Mouse (Mus musculus): ENCODE data around the gene Rpl15. TPM values are rescaled to one million over a fixed set of nuclear protein-coding genes. Genes with fewer than 3 reads are reported as not detected.
"Not testable (repeated sequence)": the region's sequence is repeated elsewhere in the genome, so short reads cannot be mapped to it uniquely, and the experiment has no call there.

Rpl15 gene
- total RNA-seq, 2 experiments from 2014 or later, result 828 to 854 TPM

- intact Hi-C loops (cut with DNase I), result no loop called here
- no peak for DNase-seq
Measured at GRCm38 (mm10) chr14:18261203-18261602, 10.0 kb downstream of the Rpl15 start.

DNA sequence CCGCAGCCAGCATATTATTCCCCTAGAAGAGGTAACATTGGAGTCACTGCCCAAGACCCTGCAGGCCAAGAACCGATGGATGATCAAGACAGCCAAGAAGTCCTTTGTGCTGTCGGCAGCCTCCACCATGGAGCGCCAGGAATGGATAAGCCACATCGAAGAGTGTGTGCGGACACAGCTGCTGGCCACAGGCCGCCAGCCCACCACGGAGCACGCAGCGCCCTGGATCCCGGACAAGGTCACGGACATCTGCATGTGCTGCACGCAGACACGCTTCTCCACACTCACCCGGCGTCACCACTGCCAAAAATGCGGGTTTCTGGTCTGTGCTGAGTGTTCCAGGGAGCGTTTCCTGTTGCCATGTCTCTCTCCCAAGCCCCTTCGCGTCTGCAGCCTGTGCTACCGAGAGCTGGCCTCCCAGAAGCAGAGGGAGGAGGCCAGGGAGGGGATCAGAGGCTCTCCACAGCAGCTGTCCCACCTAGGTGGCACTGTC, 28.5 kb downstream of the Rpl15 start:
- intact Hi-C loops (cut with DNase I), result no loop called here
- DNase-seq, result no peak

DNA sequence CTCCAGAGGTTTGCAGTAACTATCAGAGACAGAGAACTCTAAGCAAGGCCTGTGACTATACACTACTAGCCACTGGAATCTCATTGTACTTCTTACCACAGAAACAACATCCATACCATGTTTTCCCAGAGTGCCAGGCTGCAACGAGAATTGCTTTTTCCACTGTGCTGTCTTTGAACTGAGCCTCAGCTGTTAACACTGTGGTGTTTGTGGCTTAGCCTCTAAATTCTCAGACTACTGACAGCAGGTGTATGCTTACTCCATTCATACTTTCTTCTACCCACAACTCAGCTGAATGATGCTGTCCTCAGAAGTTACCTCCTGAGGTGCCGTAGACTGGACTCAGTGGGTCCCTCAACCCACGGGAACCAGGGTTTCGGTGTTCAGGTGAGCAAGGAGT, 29.4 kb downstream of the Rpl15 start:
- intact Hi-C loops (cut with DNase I), result no loop called here
- DNase-seq, result no peak

- no peak for DNase-seq
- intact Hi-C loops (cut with DNase I), result no loop called here
Measured at GRCm38 (mm10) chr14:18240132-18240531, 31.1 kb downstream of the Rpl15 start.

DNA sequence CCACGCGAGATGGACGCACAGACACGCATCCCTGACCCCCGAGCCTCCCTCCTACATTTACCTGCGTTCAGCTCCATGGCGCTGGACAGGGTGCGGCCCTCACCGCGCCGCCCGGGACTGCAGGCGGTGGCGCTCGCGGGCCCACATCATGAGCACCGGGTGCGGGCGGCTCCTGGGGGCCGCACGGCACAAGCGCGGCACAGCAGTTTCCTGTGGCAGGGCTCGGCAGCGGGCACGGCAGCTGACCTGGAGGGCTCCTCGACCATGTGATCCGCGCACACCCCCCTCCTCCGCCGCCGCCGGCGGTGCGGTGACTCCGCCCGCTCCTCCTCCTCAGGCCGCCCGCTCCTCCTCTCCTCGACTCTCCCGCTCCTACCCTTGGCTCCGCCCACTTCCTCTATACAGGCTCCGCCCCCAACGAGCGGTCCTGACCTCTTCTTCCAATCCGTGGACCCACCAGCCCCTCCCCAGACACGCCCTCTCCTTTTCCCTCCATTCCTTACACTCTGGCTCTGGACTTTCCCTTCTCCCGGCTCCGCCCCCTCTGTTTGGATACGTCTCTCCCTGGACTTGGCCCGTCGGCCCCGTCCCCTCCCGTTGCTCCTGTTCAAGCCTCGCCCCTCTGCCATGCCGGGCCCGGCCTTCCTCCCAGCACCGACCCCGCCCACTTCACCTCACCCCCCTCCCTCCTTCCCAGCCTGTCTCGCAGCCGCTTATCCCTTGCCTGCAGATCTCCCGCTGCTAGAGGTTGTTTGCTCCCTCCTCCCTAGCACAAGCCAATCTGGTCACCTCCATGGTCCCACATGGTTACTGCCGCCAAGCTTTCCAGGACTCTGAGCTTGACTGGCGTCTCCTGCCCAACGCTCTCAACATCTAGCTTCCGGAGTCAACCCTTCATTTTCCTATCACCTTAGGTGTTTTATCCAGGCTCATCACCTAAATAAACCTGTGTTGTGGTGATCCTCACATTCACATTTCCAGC, 32.1 kb downstream of the Rpl15 start, which contains the start of gene Nr1d2:
TSS of gene Nr1d2 (minus strand) at position 378 of the 982 bp plus-strand sequence.
- intact Hi-C loops (cut with DNase I), result no loop called here
- DNase-seq, result peak; percentile 99

GRCm38 (mm10) chr14:18238131-18238749, 33.0 kb downstream of the Rpl15 start:
- DNase-seq, result peak; percentile 98
- intact Hi-C loops (cut with DNase I), result no loop called here

DNA sequence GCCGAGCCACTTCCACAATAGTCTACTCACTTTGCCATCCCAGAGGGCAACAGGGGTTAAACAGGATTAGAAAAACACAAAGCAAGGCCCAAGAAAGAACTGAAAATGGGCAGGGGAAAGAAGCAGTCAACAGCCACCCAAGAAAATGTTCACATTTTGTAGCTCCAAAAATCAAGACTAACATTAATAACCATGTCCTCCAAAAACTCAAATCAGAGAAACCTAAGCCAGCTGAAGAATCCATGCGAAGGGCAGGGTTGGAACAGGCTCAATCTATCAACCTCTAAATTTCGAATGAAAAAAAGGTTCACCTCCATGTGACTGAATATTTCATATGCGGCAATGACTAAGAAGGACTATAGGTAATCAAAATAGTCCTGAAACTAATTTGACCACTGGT, 33.8 kb downstream of the Rpl15 start:
- intact Hi-C loops (cut with DNase I), result no loop called here
- no peak for DNase-seq

DNA sequence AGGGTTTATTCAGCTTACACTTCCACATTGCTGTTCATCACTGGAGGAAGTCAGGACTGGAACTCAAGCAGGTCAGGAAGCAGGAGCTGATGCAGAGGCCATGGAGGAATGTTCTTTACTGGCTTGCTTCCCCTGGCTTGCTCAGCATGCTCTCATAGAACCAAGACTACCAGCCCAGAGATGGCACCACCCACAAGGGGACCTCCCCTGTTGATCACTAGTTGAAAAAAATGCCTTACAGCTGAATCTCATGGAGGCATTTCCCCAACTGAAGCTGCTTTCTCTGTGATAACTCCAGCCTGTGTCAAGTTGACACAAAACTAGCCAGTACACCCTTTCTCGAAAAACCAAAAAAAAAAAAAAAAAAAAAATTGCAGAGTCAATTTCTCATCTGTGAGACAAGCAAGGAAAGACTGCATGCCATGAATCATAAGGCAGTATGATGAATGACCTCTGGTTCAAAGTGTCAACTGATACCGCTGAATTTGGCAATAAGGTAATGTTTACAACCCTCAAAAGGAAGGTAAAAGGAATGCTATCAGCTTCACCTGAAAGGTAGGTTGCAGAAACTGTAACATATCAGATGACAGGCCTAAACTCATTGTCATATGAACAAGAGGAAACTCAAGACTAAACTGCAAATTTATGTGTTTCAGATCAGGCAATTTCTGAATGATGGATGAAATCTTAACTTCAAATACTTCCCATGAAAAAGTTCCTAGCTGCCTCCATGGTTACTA, 34.5 kb downstream of the Rpl15 start:
- intact Hi-C loops (cut with DNase I); DNase-seq: not testable (repeated sequence)

DNA sequence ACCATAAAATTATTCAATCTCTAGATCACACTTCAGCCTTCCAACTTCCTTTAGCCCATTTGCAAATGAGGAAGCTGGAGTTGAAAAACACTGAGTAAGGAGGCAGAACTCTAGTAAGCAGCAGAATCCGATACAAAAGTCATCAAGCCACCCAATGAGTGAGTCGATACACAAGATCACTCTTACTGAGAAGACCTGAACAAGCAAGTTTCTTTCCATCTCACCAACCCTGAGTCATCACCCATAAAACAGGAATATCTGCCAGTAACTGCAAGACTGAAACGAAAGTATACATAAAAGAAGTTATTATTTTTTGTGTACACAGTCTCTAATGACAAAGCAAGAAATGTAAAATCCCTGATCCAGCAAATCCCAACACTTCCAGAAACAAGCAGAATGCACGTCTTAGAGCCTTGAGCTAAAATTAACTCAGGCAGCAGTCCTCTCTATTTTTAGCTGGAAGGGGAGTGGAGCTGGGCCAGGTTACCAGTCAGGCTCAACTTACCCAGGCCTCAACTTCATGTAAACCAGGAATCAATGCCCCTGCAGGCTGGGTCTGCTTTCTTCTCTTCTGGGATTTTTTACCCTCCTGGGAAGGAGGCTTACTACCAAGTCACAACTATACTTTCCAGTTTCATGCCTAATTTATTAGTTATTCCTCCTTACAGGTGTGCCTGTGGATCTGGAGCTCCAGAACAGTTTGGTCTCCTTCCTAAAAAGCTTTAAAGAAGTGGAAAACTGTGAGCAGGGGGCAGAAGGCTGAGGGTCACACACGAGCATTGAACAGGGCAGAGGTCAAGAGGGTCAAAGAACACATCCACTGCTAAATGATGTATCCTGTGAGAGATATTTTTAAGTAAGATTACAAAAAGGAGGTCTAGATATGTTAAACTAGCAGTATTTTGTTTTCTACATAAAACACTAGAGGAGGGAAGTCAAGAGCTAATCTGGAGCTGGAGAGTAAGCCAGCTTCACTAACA, 36.9 kb downstream of the Rpl15 start:
- intact Hi-C loops (cut with DNase I), result no loop called here
- no peak for DNase-seq

DNA sequence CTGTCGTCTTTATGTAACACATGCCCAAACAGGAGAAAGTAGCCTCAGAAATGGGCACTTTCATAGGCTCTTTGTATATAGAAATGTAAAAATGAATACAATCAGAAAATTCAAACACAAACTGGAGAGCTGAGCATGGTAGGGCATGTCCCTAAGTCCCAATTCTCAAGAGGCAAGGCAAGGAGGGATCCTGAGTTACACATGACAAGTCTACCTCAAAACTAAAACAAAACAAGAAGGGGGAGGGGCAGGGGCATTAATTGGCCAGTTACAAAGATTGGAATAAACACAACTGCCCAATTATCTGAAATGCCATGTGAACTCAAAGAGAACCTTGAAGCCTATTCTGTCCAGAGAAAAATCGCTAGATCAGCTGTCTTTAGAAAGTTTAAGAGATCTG, 38.1 kb downstream of the Rpl15 start:
- intact Hi-C loops (cut with DNase I), result no loop called here
- DNase-seq, result no peak

DNA sequence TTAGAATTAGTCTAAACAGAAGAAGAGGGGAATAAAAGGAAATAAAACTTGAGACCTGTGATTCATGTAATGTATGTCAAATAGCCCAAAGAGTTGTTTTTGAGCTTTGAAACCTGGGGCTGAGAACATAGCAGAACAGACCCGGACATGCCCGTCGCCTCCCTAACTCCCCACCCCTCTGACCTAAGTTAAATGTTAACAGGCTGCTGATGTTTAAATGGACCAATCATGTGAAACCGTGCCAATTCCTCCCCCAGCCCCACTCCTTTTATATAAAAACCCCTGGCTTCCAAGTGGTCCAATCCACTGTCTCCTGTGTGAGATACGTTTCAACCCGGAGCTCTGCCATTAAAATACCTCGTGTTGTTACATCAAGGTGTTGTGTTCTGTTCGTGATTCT, 39.3 kb downstream of the Rpl15 start:
- intact Hi-C loops (cut with DNase I); DNase-seq: not testable (repeated sequence)

DNA sequence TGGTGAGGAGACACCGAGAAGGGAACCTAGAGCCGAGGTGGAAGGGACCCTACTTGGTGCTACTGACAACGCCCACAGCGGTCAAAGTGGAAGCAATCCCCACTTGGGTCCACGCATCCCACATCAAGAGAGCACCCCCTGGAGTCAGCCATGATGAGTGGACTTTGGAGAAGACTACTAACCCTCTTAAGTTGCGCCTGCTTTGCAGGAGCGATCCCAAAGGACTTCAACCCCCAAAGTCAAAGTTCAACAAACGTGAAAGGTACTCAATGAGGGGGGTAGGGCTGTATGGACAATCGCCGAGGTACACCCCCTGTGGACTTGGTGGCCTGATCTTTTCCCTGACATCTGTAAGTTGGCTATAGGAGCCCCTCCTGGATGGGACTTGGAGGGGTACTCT, 41.4 kb downstream of the Rpl15 start:
- intact Hi-C loops (cut with DNase I); DNase-seq: not testable (repeated sequence)

GRCm38 (mm10) chr14:18226181-18226580, 45.0 kb downstream of the Rpl15 start:
- intact Hi-C loops (cut with DNase I), result not testable (repeated sequence)
- DNase-seq, result peak; percentile 37

DNA sequence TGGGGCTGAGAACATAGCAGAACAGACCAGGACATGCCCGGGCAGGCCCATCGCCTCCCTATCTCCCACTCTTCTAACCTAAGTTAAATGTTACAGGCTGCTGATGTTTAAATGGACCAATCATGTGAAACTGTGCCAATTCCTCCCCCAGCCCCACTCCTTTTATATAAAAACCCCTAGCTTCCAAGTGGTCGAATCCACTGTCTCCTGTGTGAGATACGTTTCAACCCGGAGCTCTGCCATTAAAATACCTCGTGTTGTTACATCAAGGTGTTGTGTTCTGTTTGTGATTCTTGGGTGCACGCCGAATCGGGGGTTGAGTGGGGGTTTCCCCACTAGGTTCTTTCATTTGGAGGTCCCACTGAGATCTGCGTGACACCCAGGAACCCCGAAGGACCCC, 45.8 kb downstream of the Rpl15 start:
- not testable (repeated sequence) for DNase-seq

DNA sequence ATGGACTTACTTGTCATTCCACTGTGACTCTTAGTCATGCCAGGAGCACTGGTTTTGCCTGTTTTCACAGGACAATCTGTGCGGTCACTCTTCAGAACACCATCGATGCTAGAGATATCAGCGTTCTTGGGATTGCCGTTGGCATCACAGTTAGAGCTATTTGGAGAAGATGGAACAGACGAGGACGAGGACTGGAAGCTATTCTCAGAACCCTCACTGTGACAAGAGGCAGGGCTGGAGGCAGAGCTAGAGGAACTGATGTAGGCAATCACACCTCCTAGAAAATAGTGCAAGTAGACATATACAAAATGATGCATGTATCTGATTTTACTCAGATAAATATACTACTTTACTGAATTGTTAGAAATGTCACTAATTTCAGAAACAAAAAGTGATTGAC, 49.2 kb downstream of the Rpl15 start:
- intact Hi-C loops (cut with DNase I), result no loop called here
- DNase-seq, result no peak

More for the DNA sequence above, 45.8 kb downstream of the Rpl15 start:
- intact Hi-C loops (cut with DNase I), result not testable (repeated sequence)

Other genes with a start within 250 kb of the Rpl15 start
- gene Nr1d2, start 32.3 kb downstream of the Rpl15 start, total RNA-seq (2021), result 10 to 100 TPM; 28.1 to 29.5 TPM
- gene Nkiras1, start 255 bp downstream of the Rpl15 start, total RNA-seq (2021), result 10 to 100 TPM; 41.3 to 41.8 TPM
- gene Ube2e1, start 60.5 kb upstream of the Rpl15 start, total RNA-seq (2021), result 100 to 1,000 TPM; 109 to 114 TPM

All from left cerebral cortex, postnatal 4 days (tissue).